Mouse (Mus musculus): ENCODE measurements around the gene Tmem51. TPM values are rescaled to one million over a fixed set of nuclear protein-coding genes. Genes with fewer than 3 reads are reported as not detected.
A peak's percentile ranks its signal among the peaks of the same experiment; 100 is the strongest.
"Not testable (repeated sequence)": the region's sequence is repeated elsewhere in the genome, so short reads cannot be mapped to it uniquely, and the experiment has no call there.

Tmem51 gene
- polyA plus RNA-seq, 1 experiment from 2014 or later = 40.7 TPM

- no peaks in the 10 kb centered on the region for H3K9me3 ChIP-seq (replicated peaks)
- no peak overlapping the region for H3K27ac ChIP-seq
- no peaks in the 10 kb centered on the region for H3K36me3 ChIP-seq
- H3K27me3 ChIP-seq = no peaks in the 10 kb centered on the region
- WGBS = 74% methylated on average over 8 of the region's 8 CpGs
- H3K4me1 ChIP-seq (replicated peaks) = peaks cover 66% of the 10 kb centered on the region
- no peak overlapping the region for H3K9ac ChIP-seq
- no peak for ATAC-seq (replicated peaks; ENCODE audit: insufficient number of reproducible peaks, insufficient read depth, low FRiP score, low read depth)
- H3K4me3 ChIP-seq = no peak overlapping the region
- H3K4me2 ChIP-seq = no peak overlapping the region
These were observed 28.5 kb downstream of the Tmem51 start for GRCm38 (mm10) chr4:142055600-142055999.

GRCm38 (mm10) chr4:142054580-142054979, 29.5 kb downstream of the Tmem51 start:
- Histone ChIP-seq H3K4me3 (no peak overlapping the region), H3K4me2 (no peak overlapping the region), H3K4me1 (replicated peaks) (peaks cover 56% of the 10 kb centered on the region), H3K9me3 (replicated peaks) (no peaks in the 10 kb centered on the region), H3K36me3 (no peaks in the 10 kb centered on the region), H3K9ac (no peak overlapping the region), H3K27me3 (no peaks in the 10 kb centered on the region), H3K27ac (peak overlapping the region; percentile 77)
- no peak for ATAC-seq (replicated peaks; ENCODE audit: insufficient number of reproducible peaks, insufficient read depth, low FRiP score, low read depth)
- 77% methylated on average over 11 of the region's 11 CpGs for WGBS

- WGBS = 41% methylated on average over 9 of the region's 9 CpGs
- Histone ChIP-seq H3K4me2 (no peak overlapping the region), H3K36me3 (no peaks in the 10 kb centered on the region), H3K4me1 (replicated peaks) (peaks cover 52% of the 10 kb centered on the region), H3K27me3 (no peaks in the 10 kb centered on the region), H3K9ac (no peak overlapping the region), H3K27ac (peak overlapping the region; percentile 77), H3K9me3 (replicated peaks) (no peaks in the 10 kb centered on the region), H3K4me3 (no peak overlapping the region)
- ATAC-seq (replicated peaks; ENCODE audit: insufficient number of reproducible peaks, insufficient read depth, low FRiP score, low read depth) = no peak
These were observed 30.2 kb downstream of the Tmem51 start for GRCm38 (mm10) chr4:142053661-142054448.

GRCm38 (mm10) chr4:142053261-142053660, 30.8 kb downstream of the Tmem51 start:
- no peaks in the 10 kb centered on the region for H3K27me3 ChIP-seq
- no peak for ATAC-seq (replicated peaks; ENCODE audit: insufficient number of reproducible peaks, insufficient read depth, low FRiP score, low read depth)
- no peak overlapping the region for H3K4me3 ChIP-seq
- peak overlapping the region; percentile 77 for H3K27ac ChIP-seq
- no peak overlapping the region for H3K9ac ChIP-seq
- no peaks in the 10 kb centered on the region for H3K9me3 ChIP-seq (replicated peaks)
- peaks cover 54% of the 10 kb centered on the region for H3K4me1 ChIP-seq (replicated peaks)
- H3K36me3 ChIP-seq = no peaks in the 10 kb centered on the region
- H3K4me2 ChIP-seq = no peak overlapping the region
- 49% methylated on average over 4 of the region's 4 CpGs for WGBS

GRCm38 (mm10) chr4:142052391-142053132, 31.5 kb downstream of the Tmem51 start:
- Histone ChIP-seq H3K4me1 (replicated peaks) (peaks cover 54% of the 10 kb centered on the region), H3K4me2 (no peak overlapping the region)

GRCm38 (mm10) chr4:142051883-142052282, 32.2 kb downstream of the Tmem51 start:
- H3K27ac ChIP-seq; H3K4me3 ChIP-seq; H3K27me3 ChIP-seq; H3K9me3 ChIP-seq (replicated peaks); ATAC-seq (replicated peaks; ENCODE audit: insufficient number of reproducible peaks, insufficient read depth, low FRiP score, low read depth); H3K9ac ChIP-seq; H3K4me2 ChIP-seq; H3K36me3 ChIP-seq: not testable (repeated sequence)
- WGBS = 83% methylated on average over 6 of the region's 6 CpGs
- peaks cover 52% of the 10 kb centered on the region for H3K4me1 ChIP-seq (replicated peaks)

More at GRCm38 (mm10) chr4:142052391-142053132, 31.5 kb downstream of the Tmem51 start:
- no peaks in the 10 kb centered on the region for H3K27me3 ChIP-seq
- H3K27ac ChIP-seq = no peak overlapping the region
- no peaks in the 10 kb centered on the region for H3K9me3 ChIP-seq (replicated peaks)
- H3K9ac ChIP-seq = no peak overlapping the region
- ATAC-seq (replicated peaks; ENCODE audit: insufficient number of reproducible peaks, insufficient read depth, low FRiP score, low read depth) = no peak
- no peaks in the 10 kb centered on the region for H3K36me3 ChIP-seq
- 40% methylated on average over 21 of the region's 22 CpGs for WGBS
- H3K4me3 ChIP-seq = no peak overlapping the region

GRCm38 (mm10) chr4:142049963-142050362, 34.1 kb downstream of the Tmem51 start:
- Histone ChIP-seq H3K9ac (no peak overlapping the region), H3K36me3 (no peaks in the 10 kb centered on the region), H3K9me3 (replicated peaks) (no peaks in the 10 kb centered on the region), H3K4me1 (replicated peaks) (peaks cover 53% of the 10 kb centered on the region), H3K27ac (no peak overlapping the region), H3K4me3 (no peak overlapping the region), H3K4me2 (no peak overlapping the region), H3K27me3 (no peaks in the 10 kb centered on the region)
- WGBS = 92% methylated on average over 5 of the region's 5 CpGs
- no peak for ATAC-seq (replicated peaks; ENCODE audit: insufficient number of reproducible peaks, insufficient read depth, low FRiP score, low read depth)

GRCm38 (mm10) chr4:142048391-142048790, 35.7 kb downstream of the Tmem51 start:
- Histone ChIP-seq H3K27me3 (no peaks in the 10 kb centered on the region), H3K4me1 (replicated peaks) (peaks cover 52% of the 10 kb centered on the region), H3K36me3 (no peaks in the 10 kb centered on the region), H3K9ac (no peak overlapping the region), H3K4me2 (no peak overlapping the region), H3K9me3 (replicated peaks) (no peaks in the 10 kb centered on the region), H3K27ac (no peak overlapping the region), H3K4me3 (no peak overlapping the region)
- ATAC-seq (replicated peaks; ENCODE audit: insufficient number of reproducible peaks, insufficient read depth, low FRiP score, low read depth) = no peak
- WGBS = 37% methylated on average over 8 of the region's 8 CpGs

- Histone ChIP-seq H3K27me3 (no peaks in the 10 kb centered on the region), H3K9ac (no peak overlapping the region), H3K4me2 (no peak overlapping the region), H3K4me3 (no peak overlapping the region), H3K4me1 (replicated peaks) (peaks cover 50% of the 10 kb centered on the region), H3K9me3 (replicated peaks) (no peaks in the 10 kb centered on the region), H3K27ac (no peak overlapping the region), H3K36me3 (no peaks in the 10 kb centered on the region)
- no peak for ATAC-seq (replicated peaks; ENCODE audit: insufficient number of reproducible peaks, insufficient read depth, low FRiP score, low read depth)
- WGBS = 86% methylated on average over 5 of the region's 5 CpGs
These were observed 37.1 kb downstream of the Tmem51 start for GRCm38 (mm10) chr4:142047005-142047404.

- no peaks in the 10 kb centered on the region for H3K27me3 ChIP-seq
- no peak overlapping the region for H3K27ac ChIP-seq
- H3K4me3 ChIP-seq = no peak overlapping the region
- peaks cover 54% of the 10 kb centered on the region for H3K4me1 ChIP-seq (replicated peaks)
- H3K36me3 ChIP-seq = no peaks in the 10 kb centered on the region
- ATAC-seq (replicated peaks; ENCODE audit: insufficient number of reproducible peaks, insufficient read depth, low FRiP score, low read depth) = no peak
- H3K9me3 ChIP-seq (replicated peaks) = no peaks in the 10 kb centered on the region
- H3K9ac ChIP-seq = no peak overlapping the region
- no peak overlapping the region for H3K4me2 ChIP-seq
- WGBS = 80% methylated on average over 7 of the region's 7 CpGs
These were observed 37.6 kb downstream of the Tmem51 start for GRCm38 (mm10) chr4:142046496-142046895.

GRCm38 (mm10) chr4:142045595-142046163, 38.4 kb downstream of the Tmem51 start:
- 70% methylated on average over 14 of the region's 14 CpGs for WGBS
- no peaks in the 10 kb centered on the region for H3K27me3 ChIP-seq
- H3K4me2 ChIP-seq = no peak overlapping the region
- H3K27ac ChIP-seq = no peak overlapping the region
- no peaks in the 10 kb centered on the region for H3K9me3 ChIP-seq (replicated peaks)
- H3K4me1 ChIP-seq (replicated peaks) = peaks cover 61% of the 10 kb centered on the region
- no peak overlapping the region for H3K4me3 ChIP-seq
- ATAC-seq (replicated peaks; ENCODE audit: insufficient number of reproducible peaks, insufficient read depth, low FRiP score, low read depth) = no peak
- H3K9ac ChIP-seq = no peak overlapping the region
- H3K36me3 ChIP-seq = no peaks in the 10 kb centered on the region
